Mouse (Mus musculus): Measurements from ENCODE around the gene Glud1.

Glud1 gene

GRCm38 (mm10) chr14:34351660-34352059, 41.1 kb downstream of the Glud1 start:
- no peak for DNase-seq (ENCODE audit: low read depth, low spot score)

GRCm38 (mm10) chr14:34352523-34352922, 42.0 kb downstream of the Glud1 start:
- DNase-seq (ENCODE audit: low read depth, low spot score), result peak; percentile 64

GRCm38 (mm10) chr14:34353326-34353725, 42.8 kb downstream of the Glud1 start:
- DNase-seq (ENCODE audit: low read depth, low spot score), result no peak

- no peak for DNase-seq (ENCODE audit: low read depth, low spot score)
Measured at GRCm38 (mm10) chr14:34354456-34354855, 43.9 kb downstream of the Glud1 start.

GRCm38 (mm10) chr14:34355301-34355700, 44.8 kb downstream of the Glud1 start, which contains the start of gene Fam25c:
Fam25c (minus strand) TSS chr14:34355433.
- DNase-seq (ENCODE audit: low read depth, low spot score), result no peak

- no peak for DNase-seq (ENCODE audit: low read depth, low spot score)
Measured at GRCm38 (mm10) chr14:34357671-34358455, 47.3 kb downstream of the Glud1 start.

GRCm38 (mm10) chr14:34359676-34360244, 49.2 kb downstream of the Glud1 start:
- DNase-seq (ENCODE audit: low read depth, low spot score), result peak; percentile 99

GRCm38 (mm10) chr14:34360251-34360650, 49.7 kb downstream of the Glud1 start:
- DNase-seq (ENCODE audit: low read depth, low spot score), result no peak

GRCm38 (mm10) chr14:34362135-34362534, 51.6 kb downstream of the Glud1 start:
- DNase-seq (ENCODE audit: low read depth, low spot score), result peak; percentile 73

GRCm38 (mm10) chr14:34362726-34363445, 52.4 kb downstream of the Glud1 start:
- peak; percentile 91 for DNase-seq (ENCODE audit: low read depth, low spot score)

- peak; percentile 94 for DNase-seq (ENCODE audit: low read depth, low spot score)
Measured at GRCm38 (mm10) chr14:34363490-34364253, 53.1 kb downstream of the Glud1 start.

GRCm38 (mm10) chr14:34364254-34365146, 54.0 kb downstream of the Glud1 start:
- DNase-seq (ENCODE audit: low read depth, low spot score), result peak; percentile 78

GRCm38 (mm10) chr14:34365147-34365507, 54.6 kb downstream of the Glud1 start:
- peak; percentile 75 for DNase-seq (ENCODE audit: low read depth, low spot score)

GRCm38 (mm10) chr14:34370203-34370602, 59.7 kb downstream of the Glud1 start:
- no peak for DNase-seq (ENCODE audit: low read depth, low spot score)

- no peak for DNase-seq (ENCODE audit: low read depth, low spot score)
Measured at GRCm38 (mm10) chr14:34370921-34371320, 60.4 kb downstream of the Glud1 start.

- peak; percentile 72 for DNase-seq (ENCODE audit: low read depth, low spot score)
Measured at GRCm38 (mm10) chr14:34371763-34372162, 61.2 kb downstream of the Glud1 start.

- peak; percentile 85 for DNase-seq (ENCODE audit: low read depth, low spot score)
Measured at GRCm38 (mm10) chr14:34372646-34373045, 62.1 kb downstream of the Glud1 start.

GRCm38 (mm10) chr14:34373581-34373980, 63.1 kb downstream of the Glud1 start:
- DNase-seq (ENCODE audit: low read depth, low spot score), result no peak

GRCm38 (mm10) chr14:34374577-34374976, 64.0 kb downstream of the Glud1 start, which contains the start of gene Sncg:
Sncg (minus strand) TSS chr14:34374789.
- no peak for DNase-seq (ENCODE audit: low read depth, low spot score)

- no peak for DNase-seq (ENCODE audit: low read depth, low spot score)
Measured at GRCm38 (mm10) chr14:34375415-34375904, 64.9 kb downstream of the Glud1 start, which contains the start of gene Mmrn2. Mmrn2 (plus strand) TSS chr14:34375465.
